Mouse (Mus musculus) embryonic facial prominence, embryonic 14.5 days (tissue): ENCODE data around the gene C1ql1. TPM values are rescaled to one million over a fixed set of nuclear protein-coding genes. Genes with fewer than 3 reads are reported as not detected.
A peak's percentile ranks its signal among the peaks of the same experiment; 100 is the strongest.

ENCODE experiments used
- ATAC-seq: fragments of 200-750 bp; cut with Nextera tagmentation; 2 replicates; pipeline ENCODE4 v1.8.0; 2017; ENCODE audit warnings: low read depth, moderate number of reproducible peaks, moderate TSS enrichment
- DNase-seq: peaks from one replicate; pipeline ENCODE4 v3.0.0-alpha.2; 2015; ENCODE audit warnings: low spot score
- H3K27ac ChIP-seq: fragments of 300-500 bp; sonication (generic); replicated peaks from 2 replicates; pipeline ENCODE4 v1.5.1; 2014; ENCODE audit warnings: low read depth, mild to moderate bottlenecking, low read length, moderate library complexity
- H3K27me3 ChIP-seq: fragments of 300-500 bp; sonication (generic); replicated peaks from 2 replicates; pipeline ENCODE4 v1.6.1; 2014; ENCODE audit warnings: low read length; ENCODE audit not compliant: control insufficient read depth, insufficient read depth
- H3K36me3 ChIP-seq: fragments of 300-500 bp; sonication (generic); 2 replicates; pipeline ENCODE4 v1.6.1; 2014; ENCODE audit warnings: low read length, mixed read lengths; ENCODE audit not compliant: control insufficient read depth, insufficient read depth
- H3K4me1 ChIP-seq: fragments of 300-500 bp; sonication (generic); 2 replicates; pipeline ENCODE4 v1.6.1; 2014; ENCODE audit warnings: antibody characterized with exemption, low read length; ENCODE audit not compliant: control insufficient read depth, insufficient read depth
- H3K4me2 ChIP-seq: fragments of 300-500 bp; sonication (generic); 2 replicates; pipeline ENCODE4 v1.6.1; 2014; ENCODE audit warnings: low read depth, mild to moderate bottlenecking, low read length, moderate library complexity, mixed read lengths
- H3K4me3 ChIP-seq: fragments of 300-500 bp; sonication (generic); 2 replicates; pipeline ENCODE4 v1.5.1; 2014; ENCODE audit warnings: low read depth, mild to moderate bottlenecking, low read length
- H3K9ac ChIP-seq: fragments of 300-500 bp; sonication (generic); 2 replicates; pipeline ENCODE4 v1.6.1; 2014; ENCODE audit warnings: low read depth, mild to moderate bottlenecking, low read length, moderate library complexity, mixed read lengths
- H3K9me3 ChIP-seq: fragments of 300-500 bp; sonication (generic); 2 replicates; pipeline ENCODE4 v1.6.1; 2016; ENCODE audit warnings: low read length; ENCODE audit not compliant: control insufficient read depth
- WGBS: fragments of 180-500 bp; shearing (Covaris S2); extraction: QIAGEN DNeasy Blood & Tissue Kit; methylation state at CpG from one replicate; pipeline ENCODE4 v1.1.7; 2014; 5-methylcytosine and 5-hydroxymethylcytosine counted together
- polyA plus RNA-seq: library from polyadenylated mRNA; unstranded; fragments of >200 nt; fragmentation: Nextera tagmentation; extraction: Ambion mirVana; gene quantifications from 2 replicates; pipeline ENCODE4 v1.2.1, GENCODE M21; 2014

Gene C1ql1
- polyA plus RNA-seq, 1 experiment from 2014 or later: 1.8 TPM

GRCm38 (mm10) chr11:102930672-102931071, 15.8 kb downstream of the C1ql1 start:
- peak; percentile 13 for DNase-seq
- no peak for ATAC-seq
- Histone ChIP-seq H3K27ac (no peak overlapping the region), H3K4me3 (no peak overlapping the region), H3K9me3 (no peaks in the 10 kb centered on the region), H3K36me3 (no peaks in the 10 kb centered on the region), H3K27me3 (peaks cover 4% of the 10 kb centered on the region; the same call in 1 of the 2 replicates), H3K9ac (no peak overlapping the region), H3K4me1 (no peaks in the 10 kb centered on the region), H3K4me2 (no peak overlapping the region)
- WGBS: 89% methylated on average over 10 of the region's 10 CpGs

DNA sequence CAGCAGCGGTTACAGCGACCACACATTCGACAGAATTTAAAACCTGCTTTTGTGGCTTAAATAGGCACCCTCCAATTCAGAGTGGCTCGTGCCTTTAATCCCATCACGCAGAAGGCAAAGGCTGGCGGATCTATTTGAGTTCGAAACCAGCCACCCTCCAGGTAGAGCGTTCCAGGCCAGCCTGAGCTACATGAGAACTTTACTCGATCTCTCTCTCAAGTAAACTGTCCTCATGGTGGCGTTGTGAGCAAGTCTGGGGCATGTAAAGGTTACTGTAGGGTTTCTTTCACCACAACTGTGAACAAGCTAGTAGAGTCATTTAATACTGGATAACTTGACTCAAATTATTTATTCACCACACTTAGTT, 21.2 kb downstream of the C1ql1 start:
- 0 out of 2 replicates have a peak, but pooled peaks cover 4% of the 10 kb centered on the region for H3K4me1 ChIP-seq
- DNase-seq (no peak), ATAC-seq (peak; percentile 31)
- no peaks in the 10 kb centered on the region for H3K27me3 ChIP-seq
- peaks cover 14% of the 10 kb centered on the region; the same call in 1 of the 2 replicates for H3K36me3 ChIP-seq
- no peaks in the 10 kb centered on the region for H3K9me3 ChIP-seq
- peak overlapping the region; percentile 71 for H3K4me3 ChIP-seq
- H3K9ac ChIP-seq: peak overlapping the region; percentile 64
- H3K4me2 ChIP-seq: peak overlapping the region; percentile 71
- WGBS: 2% methylated on average over 10 of the region's 10 CpGs
- peak overlapping the region; percentile 94 for H3K27ac ChIP-seq

DNA sequence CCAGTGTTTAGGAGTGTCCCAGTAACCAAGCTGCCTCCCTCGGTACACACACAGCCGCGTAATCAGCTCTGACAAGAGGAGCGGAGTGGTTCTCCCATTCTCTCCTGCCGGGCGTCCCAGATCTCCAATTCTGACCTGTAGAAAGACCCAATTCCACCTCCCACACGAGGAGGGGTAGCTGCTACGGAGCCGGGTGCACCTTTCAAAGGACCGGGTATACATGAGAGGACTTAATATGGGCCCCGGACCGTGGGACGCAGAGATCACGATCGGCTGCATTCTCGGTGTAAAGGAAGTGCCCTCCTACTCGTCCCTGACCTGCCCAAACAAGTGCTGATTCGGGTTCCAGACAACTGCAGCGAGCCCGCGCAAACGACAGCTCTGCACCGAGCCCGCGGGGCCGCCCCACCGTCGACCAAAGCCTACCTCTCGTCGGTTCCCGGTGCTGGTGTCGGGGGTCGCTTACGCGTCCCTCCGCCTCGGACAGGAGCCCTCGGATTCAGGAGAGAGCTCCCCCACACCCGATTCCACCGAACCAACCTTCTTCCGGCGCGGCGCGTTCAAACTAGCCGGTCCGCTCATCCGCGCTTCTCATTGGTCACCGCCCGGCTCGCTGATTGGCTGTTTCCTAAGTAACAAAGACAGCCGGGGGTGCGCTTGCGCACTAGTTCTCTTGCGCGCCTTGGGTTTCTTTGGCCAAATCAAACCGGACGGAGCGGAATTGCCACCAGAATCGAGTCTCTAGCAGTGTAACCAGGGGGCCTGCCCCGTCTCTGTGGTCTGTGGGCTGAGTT, 21.7 kb downstream of the C1ql1 start, which contains the start of gene Kif18b:
Gene Kif18b (minus strand): TSS at position 568 of the 794 bp plus-strand sequence.
- peak within 1 kb of the TSS; percentile 71 for H3K4me3 ChIP-seq
- H3K9me3 ChIP-seq: no peaks in the 10 kb centered on the region
- H3K36me3 ChIP-seq: peaks cover 14% of the 10 kb centered on the region; the same call in 1 of the 2 replicates
- DNase-seq: peak; percentile 99
- peak within 1 kb of the TSS; percentile 64 for H3K9ac ChIP-seq
- peak within 1 kb of the TSS; percentile 71 for H3K4me2 ChIP-seq
- H3K27ac ChIP-seq: peak within 1 kb of the TSS; percentile 94
- under 1% methylated on average over 59 of the region's 62 CpGs for WGBS
- ATAC-seq: peak; percentile 94
- no peaks in the 10 kb centered on the region for H3K27me3 ChIP-seq
- H3K4me1 ChIP-seq: 0 out of 2 replicates have a peak, but pooled peaks cover 4% of the 10 kb centered on the region

GRCm38 (mm10) chr11:102921491-102921890, 25.0 kb downstream of the C1ql1 start:
- H3K4me1 ChIP-seq: 0 out of 2 replicates have a peak, but pooled peaks cover 4% of the 10 kb centered on the region
- no peak overlapping the region for H3K27ac ChIP-seq
- H3K9me3 ChIP-seq: no peaks in the 10 kb centered on the region
- H3K4me3 ChIP-seq: no peak overlapping the region
- no peak for DNase-seq
- peak overlapping the region; percentile 19; the same call in 1 of the 2 replicates for H3K9ac ChIP-seq
- WGBS: 70% methylated on average over 6 of the region's 6 CpGs
- no peak overlapping the region for H3K4me2 ChIP-seq
- peaks cover 14% of the 10 kb centered on the region; the same call in 1 of the 2 replicates for H3K36me3 ChIP-seq
- no peak for ATAC-seq
- H3K27me3 ChIP-seq: no peaks in the 10 kb centered on the region

GRCm38 (mm10) chr11:102918077-102918476, 28.4 kb downstream of the C1ql1 start:
- DNase-seq: no peak
- no peak overlapping the region for H3K9ac ChIP-seq
- 55% methylated on average over 4 of the region's 4 CpGs for WGBS

GRCm38 (mm10) chr11:102915380-102915779, 31.1 kb downstream of the C1ql1 start:
- 92% methylated on average over 9 of the region's 9 CpGs for WGBS
- peaks cover 55% of the 10 kb centered on the region for H3K36me3 ChIP-seq
- no peak for ATAC-seq

More at GRCm38 (mm10) chr11:102918077-102918476, 28.4 kb downstream of the C1ql1 start:
- Histone ChIP-seq H3K27me3 (no peaks in the 10 kb centered on the region), H3K27ac (no peak overlapping the region), H3K36me3 (peaks cover 44% of the 10 kb centered on the region), H3K9me3 (no peaks in the 10 kb centered on the region), H3K4me1 (0 out of 2 replicates have a peak, but pooled peaks cover 4% of the 10 kb centered on the region), H3K4me2 (no peak overlapping the region), H3K4me3 (no peak overlapping the region)
- no peak for ATAC-seq

DNA sequence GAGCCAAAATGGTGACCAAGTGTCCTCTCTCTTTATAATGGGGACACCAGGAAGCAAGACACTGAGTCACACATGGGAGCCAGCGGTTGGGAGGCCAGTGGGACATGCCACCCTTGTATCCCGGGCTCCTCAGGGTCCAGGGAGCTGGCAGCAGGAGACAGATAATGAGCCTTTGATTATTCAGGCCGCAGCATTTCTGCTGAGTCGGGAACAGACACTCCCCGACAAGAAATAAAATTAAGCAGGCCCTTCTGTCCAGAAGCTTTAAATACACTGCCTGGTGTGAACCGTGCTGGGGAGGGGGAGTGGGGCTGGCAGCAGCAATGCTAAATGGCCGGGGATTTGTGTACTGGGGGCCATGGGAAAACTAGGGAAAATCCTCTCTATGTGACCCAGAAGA, 35.1 kb downstream of the C1ql1 start:
- no peaks in the 10 kb centered on the region for H3K9me3 ChIP-seq
- no peak overlapping the region for H3K9ac ChIP-seq
- H3K4me3 ChIP-seq: no peak overlapping the region
- no peak overlapping the region for H3K4me2 ChIP-seq
- no peak overlapping the region for H3K27ac ChIP-seq
- no peaks in the 10 kb centered on the region for H3K27me3 ChIP-seq
- H3K36me3 ChIP-seq: peaks cover 94% of the 10 kb centered on the region
- no peak for ATAC-seq
- no peaks in the 10 kb centered on the region for H3K4me1 ChIP-seq
- WGBS: 78% methylated on average over 7 of the region's 7 CpGs
- DNase-seq: no peak

More at GRCm38 (mm10) chr11:102915380-102915779, 31.1 kb downstream of the C1ql1 start:
- Histone ChIP-seq H3K9ac (no peak overlapping the region), H3K9me3 (no peaks in the 10 kb centered on the region), H3K4me2 (no peak overlapping the region), H3K4me1 (no peaks in the 10 kb centered on the region), H3K27ac (no peak overlapping the region), H3K4me3 (no peak overlapping the region), H3K27me3 (no peaks in the 10 kb centered on the region)
- no peak for DNase-seq

DNA sequence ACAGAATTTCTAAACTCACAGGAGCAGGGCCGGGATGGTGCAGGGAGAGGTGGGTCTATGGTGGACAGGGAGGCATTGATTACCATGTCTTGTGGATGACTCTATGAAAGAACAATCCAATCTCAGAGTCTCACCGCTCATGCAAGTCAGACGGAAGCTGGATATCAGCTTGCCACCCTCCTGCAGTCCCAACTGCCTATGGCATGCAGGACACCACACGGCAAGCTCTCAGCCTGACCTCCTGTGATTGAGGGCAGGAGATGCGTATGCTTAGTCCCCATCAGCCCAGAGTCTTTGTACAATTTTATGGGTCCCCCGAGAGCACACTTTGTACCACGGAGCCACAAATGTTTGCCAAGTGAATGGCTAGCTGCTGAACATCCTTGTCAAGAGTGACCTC, 42.8 kb downstream of the C1ql1 start:
- H3K4me1 ChIP-seq: no peaks in the 10 kb centered on the region
- WGBS: 58% methylated on average over 6 of the region's 7 CpGs

More for the DNA sequence above, 42.8 kb downstream of the C1ql1 start:
- Histone ChIP-seq H3K27ac (no peak overlapping the region), H3K9ac (no peak overlapping the region), H3K4me2 (no peak overlapping the region), H3K4me3 (no peak overlapping the region), H3K36me3 (peaks cover 36% of the 10 kb centered on the region), H3K9me3 (no peaks in the 10 kb centered on the region), H3K27me3 (no peaks in the 10 kb centered on the region)
- DNase-seq: no peak
- ATAC-seq: no peak
